Mouse (Mus musculus): ENCODE measurements around the gene Syt8. TPM values are rescaled to one million over a fixed set of nuclear protein-coding genes. Genes with fewer than 3 reads are reported as not detected.
"Not testable (repeated sequence)": the region's sequence is repeated elsewhere in the genome, so short reads cannot be mapped to it uniquely, and the experiment has no call there.

Gene Syt8
- polyA plus RNA-seq, 1 experiment from 2014 or later: 1.2 TPM

- no peak for ATAC-seq (ENCODE audit: low FRiP score, low read depth)
- Histone ChIP-seq H3K9ac (no peak overlapping the region), H3K36me3 (no peaks in the 10 kb centered on the region), H3K4me3 (no peak overlapping the region), H3K27ac (no peak overlapping the region), H3K27me3 (no peaks in the 10 kb centered on the region), H3K4me1 (no peaks in the 10 kb centered on the region), H3K4me2 (replicated peaks) (no peak overlapping the region), H3K9me3 (no peaks in the 10 kb centered on the region)
- WGBS: 71% methylated on average over 6 of the region's 6 CpGs
Observed at GRCm38 (mm10) chr7:142394261-142395190, 40.1 kb upstream of the Syt8 start.

GRCm38 (mm10) chr7:142395472-142395871 is 39.2 kb upstream of the Syt8 start:
- WGBS: 86% methylated on average over 4 of the region's 4 CpGs

GRCm38 (mm10) chr7:142396611-142397010 is 38.0 kb upstream of the Syt8 start:
- Histone ChIP-seq H3K4me2 (replicated peaks) (no peak overlapping the region), H3K9ac (no peak overlapping the region; the same call in 1 of the 2 replicates), H3K4me3 (no peak overlapping the region), H3K9me3 (no peaks in the 10 kb centered on the region), H3K27ac (no peak overlapping the region), H3K36me3 (no peaks in the 10 kb centered on the region), H3K4me1 (no peaks in the 10 kb centered on the region), H3K27me3 (no peaks in the 10 kb centered on the region)
- WGBS: 83% methylated on average over 1 of the region's 1 CpGs
- ATAC-seq (ENCODE audit: low FRiP score, low read depth): no peak

More at GRCm38 (mm10) chr7:142395472-142395871, 39.2 kb upstream of the Syt8 start:
- no peak for ATAC-seq (ENCODE audit: low FRiP score, low read depth)
- Histone ChIP-seq H3K4me2 (replicated peaks) (no peak overlapping the region), H3K9me3 (no peaks in the 10 kb centered on the region), H3K4me3 (no peak overlapping the region), H3K9ac (no peak overlapping the region), H3K27ac (no peak overlapping the region), H3K36me3 (no peaks in the 10 kb centered on the region), H3K4me1 (no peaks in the 10 kb centered on the region), H3K27me3 (no peaks in the 10 kb centered on the region)

GRCm38 (mm10) chr7:142398052-142398451 is 36.6 kb upstream of the Syt8 start:
- H3K27me3 ChIP-seq: no peaks in the 10 kb centered on the region
- no peak overlapping the region for H3K4me3 ChIP-seq
- H3K27ac ChIP-seq: no peak overlapping the region
- H3K4me1 ChIP-seq: no peaks in the 10 kb centered on the region
- no peaks in the 10 kb centered on the region for H3K9me3 ChIP-seq
- H3K36me3 ChIP-seq: no peaks in the 10 kb centered on the region
- H3K4me2 ChIP-seq (replicated peaks): no peak overlapping the region
- WGBS: 56% methylated on average over 2 of the region's 2 CpGs
- H3K9ac ChIP-seq: no peak overlapping the region
- ATAC-seq (ENCODE audit: low FRiP score, low read depth): no peak

- Histone ChIP-seq H3K27me3 (no peaks in the 10 kb centered on the region), H3K4me3 (no peak overlapping the region), H3K4me2 (replicated peaks) (no peak overlapping the region), H3K36me3 (no peaks in the 10 kb centered on the region), H3K4me1 (no peaks in the 10 kb centered on the region), H3K27ac (no peak overlapping the region), H3K9ac (no peak overlapping the region), H3K9me3 (no peaks in the 10 kb centered on the region)
- WGBS: 76% methylated on average over 1 of the region's 1 CpGs
- no peak for ATAC-seq (ENCODE audit: low FRiP score, low read depth)
Observed at GRCm38 (mm10) chr7:142399250-142399649, 35.4 kb upstream of the Syt8 start.

GRCm38 (mm10) chr7:142400112-142400749 is 34.4 kb upstream of the Syt8 start:
- ATAC-seq (ENCODE audit: low FRiP score, low read depth): no peak; the same call in 1 of the 2 replicates

GRCm38 (mm10) chr7:142400750-142401142 is 33.9 kb upstream of the Syt8 start:
- Histone ChIP-seq H3K27ac (no peak overlapping the region), H3K9ac (no peak overlapping the region), H3K36me3 (no peaks in the 10 kb centered on the region), H3K9me3 (no peaks in the 10 kb centered on the region), H3K4me3 (no peak overlapping the region), H3K27me3 (no peaks in the 10 kb centered on the region), H3K4me1 (no peaks in the 10 kb centered on the region), H3K4me2 (replicated peaks) (no peak overlapping the region)
- ATAC-seq (ENCODE audit: low FRiP score, low read depth): no peak
- WGBS: 37% methylated on average over 7 of the region's 7 CpGs

More at GRCm38 (mm10) chr7:142400112-142400749, 34.4 kb upstream of the Syt8 start:
- Histone ChIP-seq H3K4me2 (replicated peaks) (no peak overlapping the region), H3K27me3 (no peaks in the 10 kb centered on the region), H3K9me3 (no peaks in the 10 kb centered on the region), H3K9ac (no peak overlapping the region), H3K4me3 (no peak overlapping the region), H3K27ac (no peak overlapping the region), H3K4me1 (no peaks in the 10 kb centered on the region), H3K36me3 (no peaks in the 10 kb centered on the region)
- 69% methylated on average over 7 of the region's 7 CpGs for WGBS

- Histone ChIP-seq H3K9me3 (no peaks in the 10 kb centered on the region), H3K9ac (no peak overlapping the region), H3K27me3 (no peaks in the 10 kb centered on the region), H3K4me1 (no peaks in the 10 kb centered on the region), H3K4me2 (replicated peaks) (no peak overlapping the region), H3K36me3 (no peaks in the 10 kb centered on the region), H3K4me3 (no peak overlapping the region), H3K27ac (no peak overlapping the region)
- 79% methylated on average over 4 of the region's 4 CpGs for WGBS
- ATAC-seq (ENCODE audit: low FRiP score, low read depth): no peak
Observed at GRCm38 (mm10) chr7:142403591-142403990, 31.1 kb upstream of the Syt8 start.

- H3K4me2 ChIP-seq (replicated peaks); H3K4me1 ChIP-seq; H3K27ac ChIP-seq; H3K9me3 ChIP-seq; H3K27me3 ChIP-seq; ATAC-seq (ENCODE audit: low FRiP score, low read depth); H3K9ac ChIP-seq; H3K36me3 ChIP-seq; H3K4me3 ChIP-seq: not testable (repeated sequence)
- 91% methylated on average over 5 of the region's 5 CpGs for WGBS
Observed at GRCm38 (mm10) chr7:142405134-142405533, 29.5 kb upstream of the Syt8 start.

- Histone ChIP-seq H3K4me2 (replicated peaks) (no peak overlapping the region), H3K9ac (no peak overlapping the region)
- no peak for ATAC-seq (ENCODE audit: low FRiP score, low read depth)
Observed at GRCm38 (mm10) chr7:142407935-142408334, 26.7 kb upstream of the Syt8 start.

GRCm38 (mm10) chr7:142408686-142409085 is 26.0 kb upstream of the Syt8 start:
- Histone ChIP-seq H3K4me2 (replicated peaks) (no peak overlapping the region), H3K36me3 (no peaks in the 10 kb centered on the region), H3K9ac (no peak overlapping the region), H3K4me1 (no peaks in the 10 kb centered on the region), H3K27ac (no peak overlapping the region), H3K9me3 (no peaks in the 10 kb centered on the region), H3K27me3 (no peaks in the 10 kb centered on the region), H3K4me3 (no peak overlapping the region)
- WGBS: 94% methylated on average over 8 of the region's 8 CpGs
- ATAC-seq (ENCODE audit: low FRiP score, low read depth): no peak

More at GRCm38 (mm10) chr7:142407935-142408334, 26.7 kb upstream of the Syt8 start:
- Histone ChIP-seq H3K27me3 (no peaks in the 10 kb centered on the region), H3K4me1 (no peaks in the 10 kb centered on the region), H3K4me3 (no peak overlapping the region), H3K9me3 (no peaks in the 10 kb centered on the region), H3K36me3 (no peaks in the 10 kb centered on the region), H3K27ac (no peak overlapping the region)
- 75% methylated on average over 4 of the region's 4 CpGs for WGBS

GRCm38 (mm10) chr7:142409603-142410002 is 25.0 kb upstream of the Syt8 start:
- Histone ChIP-seq H3K4me3 (no peak overlapping the region), H3K4me2 (replicated peaks) (no peak overlapping the region), H3K27ac (no peak overlapping the region), H3K9me3 (no peaks in the 10 kb centered on the region), H3K4me1 (no peaks in the 10 kb centered on the region), H3K36me3 (no peaks in the 10 kb centered on the region), H3K27me3 (no peaks in the 10 kb centered on the region), H3K9ac (no peak overlapping the region)
- ATAC-seq (ENCODE audit: low FRiP score, low read depth): no peak
- WGBS: 83% methylated on average over 3 of the region's 3 CpGs
